Mouse (Mus musculus): ENCODE measurements around the gene Gzme. TPM values are rescaled to one million over a fixed set of nuclear protein-coding genes. Genes with fewer than 3 reads are reported as not detected.
"Not testable (repeated sequence)": the region's sequence is repeated elsewhere in the genome, so short reads cannot be mapped to it uniquely, and the experiment has no call there.

The Gzme gene
- polyA plus RNA-seq (2014; fragmentation: Nextera tagmentation; extraction: Ambion mirVana), result not detected in 2 replicates

GRCm38 (mm10) chr14:56120525-56120924 is at the start of gene Gzme:
Gene Gzme, minus strand, starts transcription at chr14:56120625.
- DNase-seq (ENCODE audit: low spot score, missing footprints), result no peak
- no peaks in the 10 kb centered on the region for H3K36me3 ChIP-seq (ENCODE audit: control insufficient read depth, insufficient read depth, low read length)
- no peak within 1 kb of the TSS for H3K9ac ChIP-seq (ENCODE audit: low read length)
- H3K27ac ChIP-seq (ENCODE audit: low read depth, low read length), result no peak within 1 kb of the TSS
- no peaks in the 10 kb centered on the region for H3K4me1 ChIP-seq (ENCODE audit: control insufficient read depth, insufficient read depth, low read length)
- H3K27me3 ChIP-seq (ENCODE audit: control insufficient read depth, insufficient read depth, low read length), result no peaks in the 10 kb centered on the region
- ATAC-seq (ENCODE audit: low FRiP score), result no peak
- H3K9me3 ChIP-seq (ENCODE audit: control insufficient read depth, low read length), result no peaks in the 10 kb centered on the region
- no peak within 1 kb of the TSS for H3K4me2 ChIP-seq
- H3K4me3 ChIP-seq (ENCODE audit: low read depth, low read length), result no peak within 1 kb of the TSS

GRCm38 (mm10) chr14:56168009-56168408 is 47.6 kb upstream of the Gzme start:
- 85% methylated on average over 6 of the region's 6 CpGs for WGBS
- DNase-seq (ENCODE audit: low spot score, missing footprints), result no peak
- Histone ChIP-seq H3K4me3 (ENCODE audit: low read depth, low read length) (no peak overlapping the region), H3K9me3 (ENCODE audit: control insufficient read depth, low read length) (no peaks in the 10 kb centered on the region), H3K27ac (ENCODE audit: low read depth, low read length) (no peak overlapping the region), H3K4me2 (no peak overlapping the region), H3K36me3 (ENCODE audit: control insufficient read depth, insufficient read depth, low read length) (no peaks in the 10 kb centered on the region), H3K4me1 (ENCODE audit: control insufficient read depth, insufficient read depth, low read length) (no peaks in the 10 kb centered on the region), H3K27me3 (ENCODE audit: control insufficient read depth, insufficient read depth, low read length) (no peaks in the 10 kb centered on the region), H3K9ac (ENCODE audit: low read length) (no peak overlapping the region)
- ATAC-seq (ENCODE audit: low FRiP score), result no peak

DNA sequence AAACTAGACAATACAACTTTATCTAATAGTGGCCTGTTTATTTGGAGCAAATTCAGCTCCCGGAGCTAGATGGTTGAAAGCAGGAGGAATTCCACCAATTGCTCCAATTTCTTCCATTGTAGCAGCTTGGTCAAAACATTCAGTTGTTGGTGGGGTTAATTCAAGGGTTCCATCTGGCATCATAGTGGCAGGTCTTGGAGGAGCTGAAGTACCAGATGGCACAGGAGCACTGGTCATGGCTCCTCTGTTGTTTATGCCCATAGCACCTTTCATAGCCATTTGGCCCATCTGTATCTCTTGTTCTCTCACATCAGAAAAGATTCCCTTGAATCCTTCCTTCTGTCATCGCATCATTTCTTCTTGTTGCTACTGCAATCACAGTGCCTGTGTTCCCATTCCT is 41.7 kb upstream of the Gzme start:
- no peak overlapping the region for H3K4me3 ChIP-seq (ENCODE audit: low read depth, low read length)
- H3K9me3 ChIP-seq (ENCODE audit: control insufficient read depth, low read length), result no peaks in the 10 kb centered on the region
- H3K27me3 ChIP-seq (ENCODE audit: control insufficient read depth, insufficient read depth, low read length), result no peaks in the 10 kb centered on the region
- H3K4me1 ChIP-seq (ENCODE audit: control insufficient read depth, insufficient read depth, low read length), result no peaks in the 10 kb centered on the region
- no peak overlapping the region for H3K27ac ChIP-seq (ENCODE audit: low read depth, low read length)
- no peak overlapping the region for H3K9ac ChIP-seq (ENCODE audit: low read length)
- ATAC-seq (ENCODE audit: low FRiP score) (no peak), DNase-seq (ENCODE audit: low spot score, missing footprints) (no peak)
- H3K36me3 ChIP-seq (ENCODE audit: control insufficient read depth, insufficient read depth, low read length), result no peaks in the 10 kb centered on the region
- 88% methylated on average over 2 of the region's 2 CpGs for WGBS
- no peak overlapping the region for H3K4me2 ChIP-seq

DNA sequence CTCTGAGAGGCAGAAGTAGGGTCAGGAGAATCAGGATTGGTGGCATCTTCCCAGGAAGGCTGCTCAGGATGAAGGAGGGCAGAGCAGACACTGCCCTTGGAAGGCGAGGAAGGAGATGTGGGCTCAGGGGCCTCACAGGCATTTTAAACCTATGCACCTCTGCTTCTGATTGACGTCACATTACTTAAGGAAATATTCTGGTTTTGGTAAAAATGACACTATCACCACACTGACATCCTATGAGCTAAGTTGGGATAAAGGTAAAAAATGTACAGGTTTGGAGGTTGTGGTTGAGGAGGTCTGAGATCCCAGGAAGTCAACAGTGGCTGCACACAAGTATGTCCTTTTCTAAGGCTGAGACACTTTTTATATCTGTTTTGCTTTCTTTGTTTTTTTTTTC is 39.1 kb upstream of the Gzme start, which contains the start of gene Gzmg:
TSS of gene Gzmg (minus strand) at position 101 of the 400 bp plus-strand sequence.
- not testable (repeated sequence) for H3K27ac ChIP-seq (ENCODE audit: low read depth, low read length); H3K4me3 ChIP-seq (ENCODE audit: low read depth, low read length); DNase-seq (ENCODE audit: low spot score, missing footprints); H3K27me3 ChIP-seq (ENCODE audit: control insufficient read depth, insufficient read depth, low read length); H3K36me3 ChIP-seq (ENCODE audit: control insufficient read depth, insufficient read depth, low read length); H3K9me3 ChIP-seq (ENCODE audit: control insufficient read depth, low read length); H3K4me1 ChIP-seq (ENCODE audit: control insufficient read depth, insufficient read depth, low read length); H3K9ac ChIP-seq (ENCODE audit: low read length); H3K4me2 ChIP-seq; ATAC-seq (ENCODE audit: low FRiP score)
- 87% methylated on average over 2 of the region's 2 CpGs for WGBS

- Histone ChIP-seq H3K4me3 (ENCODE audit: low read depth, low read length) (no peak overlapping the region), H3K9me3 (ENCODE audit: control insufficient read depth, low read length) (no peaks in the 10 kb centered on the region), H3K36me3 (ENCODE audit: control insufficient read depth, insufficient read depth, low read length) (no peaks in the 10 kb centered on the region), H3K4me2 (no peak overlapping the region), H3K27me3 (ENCODE audit: control insufficient read depth, insufficient read depth, low read length) (no peaks in the 10 kb centered on the region), H3K9ac (ENCODE audit: low read length) (no peak overlapping the region), H3K4me1 (ENCODE audit: control insufficient read depth, insufficient read depth, low read length) (no peaks in the 10 kb centered on the region), H3K27ac (ENCODE audit: low read depth, low read length) (no peak overlapping the region)
- no peak for ATAC-seq (ENCODE audit: low FRiP score)
- WGBS, result 62% methylated on average over 2 of the region's 2 CpGs
- DNase-seq (ENCODE audit: low spot score, missing footprints), result no peak
Observed at GRCm38 (mm10) chr14:56155340-56155739, 34.9 kb upstream of the Gzme start.

- H3K27ac ChIP-seq (ENCODE audit: low read depth, low read length); H3K9me3 ChIP-seq (ENCODE audit: control insufficient read depth, low read length); H3K36me3 ChIP-seq (ENCODE audit: control insufficient read depth, insufficient read depth, low read length); ATAC-seq (ENCODE audit: low FRiP score); H3K27me3 ChIP-seq (ENCODE audit: control insufficient read depth, insufficient read depth, low read length); H3K4me2 ChIP-seq; H3K9ac ChIP-seq (ENCODE audit: low read length); H3K4me1 ChIP-seq (ENCODE audit: control insufficient read depth, insufficient read depth, low read length); DNase-seq (ENCODE audit: low spot score, missing footprints); H3K4me3 ChIP-seq (ENCODE audit: low read depth, low read length): not testable (repeated sequence)
- 83% methylated on average over 1 of the region's 1 CpGs for WGBS
Observed at GRCm38 (mm10) chr14:56133675-56134074, 13.2 kb upstream of the Gzme start.

DNA sequence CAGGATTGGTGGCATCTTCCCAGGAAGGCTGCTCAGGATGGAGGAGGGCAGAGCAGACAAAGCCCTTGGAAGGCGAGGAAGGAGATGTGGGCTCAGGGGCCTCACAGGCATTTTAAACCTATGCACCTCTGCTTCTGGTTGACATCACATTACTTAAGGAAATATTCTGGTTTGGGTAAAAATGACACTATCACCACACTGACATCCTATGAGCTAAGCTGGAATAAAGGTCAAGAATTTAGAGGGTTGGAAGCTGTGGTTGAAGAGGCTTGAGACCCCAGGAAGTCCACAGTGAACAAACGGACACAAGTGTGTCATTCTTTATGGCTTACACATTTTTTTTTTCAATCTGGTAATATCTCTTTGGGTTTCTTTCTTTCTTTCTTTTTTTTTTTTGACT is 12.1 kb upstream of the Gzme start, which contains the start of gene Gzmd:
TSS of gene Gzmd (minus strand) at position 101 of the 400 bp plus-strand sequence.
- 87% methylated on average over 2 of the region's 2 CpGs for WGBS
- H3K36me3 ChIP-seq (ENCODE audit: control insufficient read depth, insufficient read depth, low read length); H3K9ac ChIP-seq (ENCODE audit: low read length); DNase-seq (ENCODE audit: low spot score, missing footprints); ATAC-seq (ENCODE audit: low FRiP score); H3K4me2 ChIP-seq; H3K27me3 ChIP-seq (ENCODE audit: control insufficient read depth, insufficient read depth, low read length); H3K9me3 ChIP-seq (ENCODE audit: control insufficient read depth, low read length); H3K4me1 ChIP-seq (ENCODE audit: control insufficient read depth, insufficient read depth, low read length); H3K4me3 ChIP-seq (ENCODE audit: low read depth, low read length); H3K27ac ChIP-seq (ENCODE audit: low read depth, low read length): not testable (repeated sequence)

DNA sequence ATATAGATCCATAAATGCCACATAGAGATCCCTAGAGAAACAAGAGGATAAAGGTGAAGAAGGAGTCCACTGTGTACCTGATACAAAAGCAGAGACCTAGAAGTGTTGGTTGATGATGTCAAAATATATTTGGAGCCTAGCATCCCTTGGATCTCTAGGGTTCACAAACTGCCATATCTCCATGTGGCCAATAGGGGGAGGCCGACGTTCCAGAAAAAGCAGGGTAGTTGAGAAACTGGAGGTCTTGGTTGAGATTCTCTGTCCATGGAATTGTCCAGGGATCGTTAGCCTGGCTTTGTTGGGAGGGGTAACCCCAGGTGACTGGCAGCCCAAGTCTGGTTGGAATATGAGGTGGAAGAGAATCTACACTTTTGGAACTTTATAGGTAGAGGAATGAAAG is 7.9 kb upstream of the Gzme start:
- Histone ChIP-seq H3K9ac (ENCODE audit: low read length) (no peak overlapping the region), H3K27me3 (ENCODE audit: control insufficient read depth, insufficient read depth, low read length) (no peaks in the 10 kb centered on the region), H3K4me2 (no peak overlapping the region), H3K36me3 (ENCODE audit: control insufficient read depth, insufficient read depth, low read length) (no peaks in the 10 kb centered on the region), H3K4me3 (ENCODE audit: low read depth, low read length) (no peak overlapping the region), H3K9me3 (ENCODE audit: control insufficient read depth, low read length) (no peaks in the 10 kb centered on the region), H3K27ac (ENCODE audit: low read depth, low read length) (no peak overlapping the region), H3K4me1 (ENCODE audit: control insufficient read depth, insufficient read depth, low read length) (no peaks in the 10 kb centered on the region)
- 43% methylated on average over 3 of the region's 3 CpGs for WGBS
- DNase-seq (ENCODE audit: low spot score, missing footprints), result no peak
- ATAC-seq (ENCODE audit: low FRiP score), result no peak

GRCm38 (mm10) chr14:56123516-56123915 is 3.1 kb upstream of the Gzme start:
- H3K27ac ChIP-seq (ENCODE audit: low read depth, low read length), result no peak overlapping the region
- H3K4me2 ChIP-seq, result no peak overlapping the region
- DNase-seq (ENCODE audit: low spot score, missing footprints) (no peak), ATAC-seq (ENCODE audit: low FRiP score) (no peak)
- no peaks in the 10 kb centered on the region for H3K36me3 ChIP-seq (ENCODE audit: control insufficient read depth, insufficient read depth, low read length)
- H3K9ac ChIP-seq (ENCODE audit: low read length), result no peak overlapping the region
- H3K9me3 ChIP-seq (ENCODE audit: control insufficient read depth, low read length), result no peaks in the 10 kb centered on the region
- 86% methylated on average over 3 of the region's 3 CpGs for WGBS
- no peak overlapping the region for H3K4me3 ChIP-seq (ENCODE audit: low read depth, low read length)
- H3K4me1 ChIP-seq (ENCODE audit: control insufficient read depth, insufficient read depth, low read length), result no peaks in the 10 kb centered on the region
- no peaks in the 10 kb centered on the region for H3K27me3 ChIP-seq (ENCODE audit: control insufficient read depth, insufficient read depth, low read length)

Measured in midbrain, embryonic 11.5 days (tissue).